Mouse (Mus musculus): ENCODE measurements at regions not wholly inside any gene's neighbourhood (a gene's known extent, or its start where the extent isn't known, plus 50 kb on each side); places are given as distances from the start of the nearest gene placed in this dataset.
A peak's percentile ranks its signal among the peaks of the same experiment; 100 is the strongest.

DNA sequence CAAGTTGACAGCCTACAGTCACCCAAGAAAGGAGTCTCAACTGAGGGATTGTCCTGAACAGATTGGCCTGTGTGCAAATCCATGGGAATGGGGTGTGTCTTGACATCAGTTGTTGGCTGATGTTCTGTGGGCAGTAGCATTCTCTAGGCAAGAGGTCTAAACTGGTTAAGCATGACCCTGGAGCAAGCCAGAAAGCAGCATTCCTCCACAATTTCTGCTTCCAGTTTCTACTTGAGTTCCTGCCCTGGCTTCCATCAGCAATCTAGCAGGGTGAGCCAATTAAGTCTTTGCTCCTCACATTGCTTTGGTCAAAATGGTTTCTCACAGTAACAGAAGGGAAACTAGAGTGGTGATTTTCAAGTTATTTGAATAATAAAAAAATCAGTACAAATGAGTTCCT is 177.8 kb upstream of the Bcl6 start:
- H3K4me3 ChIP-seq, result no peak overlapping the region
- no peak for DNase-seq (ENCODE audit: extremely low spot score, low spot score)
- H3K27me3 ChIP-seq (ENCODE audit: poor library complexity, severe bottlenecking), result no peaks in the 10 kb centered on the region
- H3K9me3 ChIP-seq, result no peaks in the 10 kb centered on the region
- peaks cover 7% of the 10 kb centered on the region for H3K4me1 ChIP-seq
- H3K27ac ChIP-seq, result no peak overlapping the region
- H3K36me3 ChIP-seq (replicated peaks), result no peaks in the 10 kb centered on the region

DNA sequence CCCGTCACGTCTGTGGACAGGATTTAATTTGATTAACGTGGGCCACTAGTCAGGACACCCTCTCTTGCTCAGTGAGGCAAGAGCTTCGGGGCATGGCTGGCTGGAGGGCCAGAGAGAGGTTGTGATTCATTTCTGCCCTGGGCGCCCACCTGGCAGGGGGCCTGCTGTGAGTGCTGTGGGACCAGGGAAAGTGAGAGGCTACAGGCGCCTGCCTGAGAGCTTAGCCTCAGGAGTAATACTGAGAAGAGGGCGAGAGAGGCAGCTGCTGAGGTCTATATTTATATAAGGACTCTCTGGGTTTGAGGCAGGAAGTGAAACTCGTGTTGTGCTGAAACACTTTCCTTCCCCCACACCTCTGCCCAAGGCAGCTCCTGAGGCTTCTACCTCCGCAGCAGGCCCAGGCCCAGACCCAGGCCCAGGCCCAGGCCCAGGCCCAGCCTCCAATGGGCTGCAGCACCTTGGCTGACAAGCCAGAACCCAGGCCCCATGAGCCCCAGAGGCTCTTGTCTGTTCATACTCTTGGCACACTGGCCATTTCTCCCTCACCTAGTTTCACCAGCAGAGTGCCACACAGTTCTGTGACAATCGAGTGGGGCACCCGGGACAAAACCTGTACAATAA is 176.9 kb upstream of the Bcl6 start:
- Histone ChIP-seq H3K4me3 (no peak overlapping the region), H3K36me3 (replicated peaks) (no peaks in the 10 kb centered on the region), H3K4me1 (peaks cover 7% of the 10 kb centered on the region), H3K9me3 (no peaks in the 10 kb centered on the region), H3K27me3 (ENCODE audit: poor library complexity, severe bottlenecking) (no peaks in the 10 kb centered on the region), H3K27ac (peak overlapping the region; percentile 32; the same call in 1 of the 2 replicates)
- 66% methylated on average over 11 of the region's 11 CpGs for WGBS
- DNase-seq (ENCODE audit: extremely low spot score, low spot score), result no peak

DNA sequence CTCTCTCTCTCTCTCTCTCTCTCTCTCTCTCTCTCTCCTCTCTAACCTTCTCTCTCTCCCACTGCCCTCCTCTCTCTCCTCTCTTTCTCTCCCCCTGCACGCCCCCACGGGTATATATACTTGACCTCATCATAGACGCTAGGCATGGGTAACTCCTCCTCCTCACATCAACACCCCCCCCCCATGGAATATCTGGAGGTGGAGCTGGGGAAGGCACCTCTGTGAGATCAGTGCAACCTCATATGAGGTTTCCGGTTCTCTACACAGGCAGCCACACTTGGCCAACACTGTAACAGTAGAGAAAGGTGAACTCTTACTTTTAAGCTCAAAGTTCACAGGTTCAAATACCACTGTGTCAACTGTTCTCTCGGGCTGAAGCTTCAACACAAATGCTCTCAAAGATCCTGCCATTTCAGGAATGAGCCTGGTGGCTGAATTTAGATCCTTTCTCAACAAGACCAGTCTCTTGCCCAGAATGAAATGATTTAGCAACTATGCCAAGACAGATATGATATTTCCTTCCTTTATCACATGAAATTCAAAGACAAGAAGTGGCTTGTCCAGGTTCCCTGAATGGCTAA is 172.1 kb upstream of the Bcl6 start:
- DNase-seq (ENCODE audit: extremely low spot score, low spot score), result no peak
- H3K9me3 ChIP-seq, result no peaks in the 10 kb centered on the region
- no peaks in the 10 kb centered on the region for H3K27me3 ChIP-seq (ENCODE audit: poor library complexity, severe bottlenecking)
- WGBS, result 91% methylated on average over 5 of the region's 5 CpGs
- H3K4me1 ChIP-seq, result peaks cover 6% of the 10 kb centered on the region
- H3K36me3 ChIP-seq (replicated peaks), result no peaks in the 10 kb centered on the region
- H3K27ac ChIP-seq, result no peak overlapping the region
- no peak overlapping the region for H3K4me3 ChIP-seq

DNA sequence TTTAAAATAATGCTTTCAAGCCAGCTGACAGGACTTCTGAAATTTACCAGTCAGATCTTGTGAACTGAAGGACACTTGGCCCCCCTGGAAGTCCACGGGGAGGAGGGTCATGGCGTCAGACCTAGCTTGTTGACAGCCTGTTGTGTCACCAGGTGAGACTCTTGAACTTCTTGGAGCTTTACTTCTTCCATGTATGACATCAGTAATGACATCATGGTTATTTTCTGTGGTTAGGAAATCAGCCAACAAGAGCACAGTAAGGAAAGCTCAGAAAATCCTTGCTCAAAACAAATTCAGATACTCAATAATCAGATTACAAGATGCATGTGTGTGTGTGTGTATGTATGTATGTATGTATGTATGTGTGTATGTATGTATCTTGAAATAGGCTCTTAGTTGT is 170.7 kb upstream of the Bcl6 start:
- no peak for DNase-seq (ENCODE audit: extremely low spot score, low spot score)
- H3K36me3 ChIP-seq (replicated peaks), result no peaks in the 10 kb centered on the region
- WGBS, result 90% methylated on average over 2 of the region's 2 CpGs
- no peak overlapping the region for H3K27ac ChIP-seq
- H3K9me3 ChIP-seq, result no peaks in the 10 kb centered on the region
- no peaks in the 10 kb centered on the region for H3K27me3 ChIP-seq (ENCODE audit: poor library complexity, severe bottlenecking)
- no peak overlapping the region for H3K4me3 ChIP-seq
- H3K4me1 ChIP-seq, result no peaks in the 10 kb centered on the region

DNA sequence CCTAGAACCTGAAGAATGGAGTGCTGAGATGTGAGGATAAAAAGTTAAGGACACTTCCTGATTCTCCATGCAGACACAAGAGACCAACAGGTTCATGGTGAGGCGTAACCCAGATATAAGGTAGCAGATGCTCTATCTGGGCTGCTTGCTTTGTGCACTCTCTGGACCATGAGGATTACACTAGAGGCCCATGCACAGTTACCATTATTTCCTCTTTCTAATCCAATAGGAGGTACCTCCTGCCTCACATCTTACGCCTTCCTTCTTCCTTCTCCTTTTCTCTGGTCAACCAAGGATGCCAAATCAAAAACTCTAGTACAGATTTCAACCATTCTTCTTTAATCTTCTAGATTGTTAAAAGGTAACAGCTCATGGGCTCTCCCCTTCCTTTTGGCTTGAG is 169.1 kb upstream of the Bcl6 start:
- no peaks in the 10 kb centered on the region for H3K36me3 ChIP-seq (replicated peaks)
- no peak overlapping the region for H3K27ac ChIP-seq
- H3K4me1 ChIP-seq, result no peaks in the 10 kb centered on the region
- no peaks in the 10 kb centered on the region for H3K9me3 ChIP-seq
- H3K27me3 ChIP-seq (ENCODE audit: poor library complexity, severe bottlenecking), result no peaks in the 10 kb centered on the region
- 97% methylated on average over 2 of the region's 2 CpGs for WGBS
- H3K4me3 ChIP-seq, result no peak overlapping the region
- no peak for DNase-seq (ENCODE audit: extremely low spot score, low spot score)

DNA sequence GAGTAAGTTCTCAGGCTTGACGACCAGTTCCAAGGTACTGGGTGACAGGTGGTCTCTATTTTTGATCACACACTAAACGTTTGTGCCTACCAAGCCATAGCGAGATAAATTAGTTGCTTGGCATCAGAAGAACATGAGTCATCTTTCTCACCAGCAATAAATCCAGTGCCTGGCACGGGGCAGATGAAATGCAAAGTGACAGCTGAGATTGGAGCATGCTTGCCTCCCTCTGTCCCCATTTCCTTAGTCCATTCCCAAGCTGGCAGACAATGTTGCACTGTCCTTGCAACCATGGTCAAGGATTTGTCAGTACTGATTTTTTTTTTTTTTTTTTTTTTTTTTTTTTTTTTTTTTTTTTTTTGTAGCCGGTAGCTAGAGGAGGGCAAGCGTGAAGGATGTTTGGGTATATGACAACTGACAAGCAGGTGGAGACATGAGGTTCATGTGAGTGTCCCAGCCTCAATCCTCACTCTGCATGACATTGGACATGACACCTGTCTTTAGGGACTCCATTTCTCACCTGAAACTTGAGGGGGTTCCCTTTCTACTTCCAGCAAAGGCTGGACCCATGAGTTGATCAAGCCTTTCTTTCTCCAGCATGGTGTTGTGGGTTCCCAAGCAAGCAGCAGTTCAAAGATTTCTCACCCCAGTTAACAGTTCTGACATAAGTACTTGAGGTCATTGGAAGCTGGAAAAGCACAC is 168.2 kb upstream of the Bcl6 start:
- DNase-seq (ENCODE audit: extremely low spot score, low spot score), result no peak
- Histone ChIP-seq H3K4me3 (no peak overlapping the region), H3K27ac (no peak overlapping the region), H3K9me3 (no peaks in the 10 kb centered on the region), H3K36me3 (replicated peaks) (no peaks in the 10 kb centered on the region), H3K4me1 (no peaks in the 10 kb centered on the region), H3K27me3 (ENCODE audit: poor library complexity, severe bottlenecking) (no peaks in the 10 kb centered on the region)
- 89% methylated on average over 6 of the region's 6 CpGs for WGBS

DNA sequence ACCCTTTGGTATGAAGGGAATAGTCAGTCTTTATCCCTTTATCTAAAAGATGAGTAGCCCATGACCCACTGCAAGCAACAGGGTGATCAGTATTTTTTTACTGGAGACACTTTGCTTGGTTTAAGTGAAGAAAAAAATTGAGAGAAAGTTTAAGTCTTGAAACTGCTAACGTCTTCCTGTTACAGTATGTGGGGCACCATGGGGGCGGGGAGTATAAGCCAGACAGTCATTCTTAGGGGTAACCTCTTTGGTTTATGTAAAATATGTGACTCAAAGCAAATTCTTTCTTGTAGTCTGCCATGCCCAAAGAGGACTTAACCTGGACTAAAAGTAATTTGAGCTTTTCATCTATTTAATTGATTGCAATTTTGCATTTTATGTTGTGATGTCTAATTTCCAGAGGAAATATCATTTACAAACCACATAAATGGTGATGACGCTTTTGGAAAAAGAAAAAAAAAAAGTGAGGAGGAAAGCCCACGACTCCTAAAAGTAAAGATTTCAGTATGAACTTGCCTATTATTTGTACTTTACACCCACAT is 166.2 kb upstream of the Bcl6 start:
- H3K4me1 ChIP-seq, result no peaks in the 10 kb centered on the region
- no peak overlapping the region for H3K4me3 ChIP-seq
- H3K9me3 ChIP-seq, result no peaks in the 10 kb centered on the region
- 90% methylated on average over 4 of the region's 4 CpGs for WGBS
- no peak overlapping the region for H3K27ac ChIP-seq
- H3K27me3 ChIP-seq (ENCODE audit: poor library complexity, severe bottlenecking), result no peaks in the 10 kb centered on the region
- no peak for DNase-seq (ENCODE audit: extremely low spot score, low spot score)
- no peaks in the 10 kb centered on the region for H3K36me3 ChIP-seq (replicated peaks)

DNA sequence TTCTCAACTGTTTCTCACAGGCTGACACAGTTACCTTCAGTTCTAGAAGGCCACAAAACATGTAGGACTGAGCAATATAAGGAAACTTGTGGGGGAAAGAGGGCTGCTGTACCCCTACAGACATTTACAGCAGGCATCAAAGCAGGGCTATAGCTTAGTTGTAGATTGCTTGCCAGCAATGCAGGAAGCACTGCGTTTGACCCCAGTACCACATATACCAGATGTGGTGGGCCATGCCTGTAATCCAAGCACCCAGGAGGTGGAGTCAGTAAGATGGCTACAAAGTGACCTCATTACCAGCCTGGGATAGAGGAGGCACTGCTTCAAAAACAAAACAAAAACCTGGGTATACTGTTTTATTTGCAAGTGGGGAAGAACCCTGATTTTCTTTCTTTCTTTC is 165.3 kb upstream of the Bcl6 start:
- no peak for DNase-seq (ENCODE audit: extremely low spot score, low spot score)
- no peaks in the 10 kb centered on the region for H3K36me3 ChIP-seq (replicated peaks)
- no peaks in the 10 kb centered on the region for H3K27me3 ChIP-seq (ENCODE audit: poor library complexity, severe bottlenecking)
- no peaks in the 10 kb centered on the region for H3K4me1 ChIP-seq
- no peak overlapping the region for H3K27ac ChIP-seq
- no peak overlapping the region for H3K4me3 ChIP-seq
- WGBS, result 61% methylated on average over 1 of the region's 1 CpGs
- no peaks in the 10 kb centered on the region for H3K9me3 ChIP-seq

DNA sequence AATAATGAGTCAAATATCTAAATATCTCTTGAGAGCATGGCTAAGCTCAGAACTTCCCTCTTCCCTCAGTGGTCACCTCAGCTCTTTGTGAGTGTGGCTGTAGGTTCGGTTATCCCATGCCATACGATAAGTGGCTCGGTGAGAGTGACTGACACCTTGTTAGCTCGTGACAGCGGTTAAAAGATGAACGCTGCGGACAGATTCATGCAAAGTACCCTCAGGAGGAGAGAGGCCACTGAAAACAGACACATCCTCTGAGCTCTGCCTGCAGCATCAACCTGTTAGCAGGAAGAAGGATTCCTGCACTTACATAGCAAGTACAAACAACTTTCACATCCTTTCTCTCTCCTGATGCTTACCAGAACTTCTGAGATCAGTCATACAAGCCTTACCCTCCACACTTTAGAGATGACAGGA is 163.2 kb upstream of the Bcl6 start:
- no peak overlapping the region for H3K27ac ChIP-seq

DNA sequence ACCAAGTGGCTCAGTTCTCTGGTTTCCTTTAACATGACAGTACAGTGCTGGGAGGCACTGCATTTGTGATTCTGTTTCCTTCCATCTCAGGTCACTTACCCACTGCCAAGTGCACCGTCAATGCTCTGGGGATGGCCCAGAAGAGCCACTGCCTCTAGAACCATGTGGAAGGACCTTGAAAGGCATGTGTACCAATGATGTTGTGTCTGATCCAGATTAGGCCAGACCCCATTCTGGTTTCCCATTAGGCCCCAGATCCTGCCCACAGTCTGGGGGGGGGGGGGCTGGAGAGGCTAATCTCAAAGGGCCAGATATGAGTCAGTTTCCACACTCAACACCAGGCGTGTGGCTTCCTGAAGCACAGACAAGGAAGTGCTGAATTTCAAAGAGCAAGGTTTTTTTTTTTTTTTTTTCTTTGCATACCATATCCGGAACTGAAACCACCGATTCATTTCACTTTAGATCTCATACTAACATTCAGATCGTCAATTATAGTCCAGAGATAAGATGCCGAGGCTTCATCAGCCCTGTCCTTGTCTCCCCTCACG is 162.6 kb upstream of the Bcl6 start:
- 83% methylated on average over 7 of the region's 7 CpGs for WGBS
- Histone ChIP-seq H3K27ac (no peak overlapping the region), H3K36me3 (replicated peaks) (no peaks in the 10 kb centered on the region), H3K4me3 (no peak overlapping the region), H3K4me1 (no peaks in the 10 kb centered on the region), H3K27me3 (ENCODE audit: poor library complexity, severe bottlenecking) (no peaks in the 10 kb centered on the region), H3K9me3 (no peaks in the 10 kb centered on the region)
- DNase-seq (ENCODE audit: extremely low spot score, low spot score), result no peak

More for the DNA sequence above, 163.2 kb upstream of the Bcl6 start:
- 91% methylated on average over 7 of the region's 7 CpGs for WGBS
- Histone ChIP-seq H3K4me1 (no peaks in the 10 kb centered on the region), H3K27me3 (ENCODE audit: poor library complexity, severe bottlenecking) (no peaks in the 10 kb centered on the region), H3K4me3 (no peak overlapping the region), H3K9me3 (no peaks in the 10 kb centered on the region), H3K36me3 (replicated peaks) (no peaks in the 10 kb centered on the region)
- no peak for DNase-seq (ENCODE audit: extremely low spot score, low spot score)

DNA sequence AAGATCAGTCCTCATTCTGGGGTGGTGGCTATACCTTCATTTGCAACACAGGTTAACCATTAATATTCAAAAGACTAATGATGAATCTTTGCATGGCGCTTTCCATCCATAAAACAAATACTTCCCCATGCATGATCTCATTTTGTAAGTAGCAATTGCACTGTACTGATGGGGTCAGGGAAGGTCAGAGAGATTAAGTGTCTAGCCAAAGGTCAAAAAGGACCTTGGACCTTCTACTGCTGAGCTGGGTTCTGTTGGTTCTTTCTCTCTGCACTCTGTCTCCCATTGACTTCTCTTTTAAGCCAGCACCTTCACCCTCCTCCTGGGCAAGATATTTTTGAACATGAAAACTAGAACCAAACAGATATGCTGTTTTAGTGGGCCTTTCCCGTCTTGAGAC is 161.9 kb upstream of the Bcl6 start:
- Histone ChIP-seq H3K36me3 (replicated peaks) (no peaks in the 10 kb centered on the region), H3K4me1 (no peaks in the 10 kb centered on the region), H3K27me3 (ENCODE audit: poor library complexity, severe bottlenecking) (no peaks in the 10 kb centered on the region), H3K4me3 (no peak overlapping the region), H3K27ac (no peak overlapping the region), H3K9me3 (no peaks in the 10 kb centered on the region)
- WGBS, result 92% methylated on average over 2 of the region's 2 CpGs
- DNase-seq (ENCODE audit: extremely low spot score, low spot score), result no peak

DNA sequence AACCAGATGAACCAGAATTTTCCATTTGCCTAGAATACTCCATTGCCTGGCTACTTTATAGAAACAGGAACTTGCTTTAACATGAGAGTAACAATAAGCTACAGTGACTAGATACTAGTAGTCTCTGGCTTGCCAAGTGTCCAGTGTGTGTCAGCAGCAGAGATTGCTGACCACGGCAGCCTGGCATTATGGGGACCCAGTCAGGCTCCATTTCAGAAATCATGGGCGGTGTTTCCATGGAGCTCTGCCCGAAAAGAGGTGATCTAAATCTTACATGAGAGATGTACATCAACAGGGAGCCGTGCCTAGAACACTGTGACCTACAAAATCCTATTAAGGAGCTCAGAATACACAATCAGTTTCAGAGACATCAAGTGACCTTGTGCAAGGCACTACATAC is 160.8 kb upstream of the Bcl6 start:
- Histone ChIP-seq H3K27ac (no peak overlapping the region), H3K4me3 (no peak overlapping the region), H3K27me3 (ENCODE audit: poor library complexity, severe bottlenecking) (no peaks in the 10 kb centered on the region), H3K36me3 (replicated peaks) (no peaks in the 10 kb centered on the region), H3K9me3 (no peaks in the 10 kb centered on the region), H3K4me1 (no peaks in the 10 kb centered on the region)
- no peak for DNase-seq (ENCODE audit: extremely low spot score, low spot score)
- 82% methylated on average over 4 of the region's 4 CpGs for WGBS

DNA sequence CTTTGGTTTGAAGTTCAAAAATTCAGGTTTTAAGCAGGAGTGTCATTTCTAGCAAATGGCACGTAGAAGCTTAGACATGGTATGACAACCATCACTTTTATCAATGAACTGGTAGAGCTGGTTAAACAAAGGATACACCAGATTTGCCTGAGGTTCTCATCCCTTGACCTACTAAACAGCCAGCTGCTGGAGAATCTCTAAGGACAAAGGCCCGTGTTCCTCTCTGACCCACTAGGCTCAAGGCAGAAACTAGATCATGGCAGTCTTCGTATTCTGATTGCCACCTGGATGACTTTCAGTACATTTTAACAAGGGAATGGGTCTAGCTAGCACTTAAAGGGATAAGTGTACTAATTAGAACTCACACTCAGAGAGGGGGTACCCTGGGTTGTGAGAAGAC is 155.2 kb upstream of the Bcl6 start:
- Histone ChIP-seq H3K36me3 (replicated peaks) (no peaks in the 10 kb centered on the region), H3K4me3 (no peak overlapping the region), H3K27ac (no peak overlapping the region), H3K27me3 (ENCODE audit: poor library complexity, severe bottlenecking) (no peaks in the 10 kb centered on the region), H3K4me1 (no peaks in the 10 kb centered on the region), H3K9me3 (no peaks in the 10 kb centered on the region)
- WGBS, result 87% methylated on average over 3 of the region's 3 CpGs
- DNase-seq (ENCODE audit: extremely low spot score, low spot score), result no peak

Data from forebrain, embryonic 10.5 days (tissue).